Mouse (Mus musculus) skeletal muscle tissue, adult 2 months (tissue): ENCODE measurements at regions not wholly inside any gene's neighbourhood (a gene's known extent, or its start where the extent isn't known, plus 50 kb on each side); places are given as distances from the start of the nearest gene placed in this dataset.

Experiments used
- DNase-seq: peaks from one replicate; pipeline ENCODE4 v3.0.0-alpha.2; 2012; ENCODE audit warnings: low read depth, low spot score

- DNase-seq: no peak
Observed at GRCm38 (mm10) chr15:64618471-64618870, 199.0 kb upstream of the Gm21798 start.

- DNase-seq: peak; percentile 55
Observed at GRCm38 (mm10) chr15:64621876-64622275, 195.6 kb upstream of the Gm21798 start.

DNA sequence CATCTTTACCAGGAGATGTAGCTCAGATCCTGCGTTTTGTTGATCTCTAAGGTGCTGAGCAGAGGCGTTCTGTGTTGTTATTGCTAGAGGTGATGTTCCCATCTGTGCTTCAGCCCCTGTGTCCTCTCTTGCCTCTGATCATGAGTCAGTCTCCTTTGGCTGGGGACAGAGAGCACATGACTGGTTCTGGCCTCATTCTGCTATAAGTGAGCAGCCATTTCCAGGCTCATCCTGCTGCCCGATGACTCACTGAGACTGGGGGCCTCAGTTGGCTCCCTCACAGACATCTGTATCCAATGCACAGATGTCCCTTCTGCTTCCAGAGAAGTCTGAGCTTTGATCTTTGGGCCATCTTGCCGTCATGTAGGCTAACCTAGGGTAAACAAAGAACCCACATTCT lies 194.9 kb upstream of the Gm21798 start:
- peak; percentile 78 for DNase-seq

GRCm38 (mm10) chr15:64626359-64626758 lies 191.1 kb upstream of the Gm21798 start:
- DNase-seq: no peak

GRCm38 (mm10) chr15:64627258-64627657 lies 190.2 kb upstream of the Gm21798 start:
- peak; percentile 69 for DNase-seq
